Mouse (Mus musculus): ENCODE data around the gene Trnau1ap.
A peak's percentile ranks its signal among the peaks of the same experiment; 100 is the strongest.

Trnau1ap gene

DNA sequence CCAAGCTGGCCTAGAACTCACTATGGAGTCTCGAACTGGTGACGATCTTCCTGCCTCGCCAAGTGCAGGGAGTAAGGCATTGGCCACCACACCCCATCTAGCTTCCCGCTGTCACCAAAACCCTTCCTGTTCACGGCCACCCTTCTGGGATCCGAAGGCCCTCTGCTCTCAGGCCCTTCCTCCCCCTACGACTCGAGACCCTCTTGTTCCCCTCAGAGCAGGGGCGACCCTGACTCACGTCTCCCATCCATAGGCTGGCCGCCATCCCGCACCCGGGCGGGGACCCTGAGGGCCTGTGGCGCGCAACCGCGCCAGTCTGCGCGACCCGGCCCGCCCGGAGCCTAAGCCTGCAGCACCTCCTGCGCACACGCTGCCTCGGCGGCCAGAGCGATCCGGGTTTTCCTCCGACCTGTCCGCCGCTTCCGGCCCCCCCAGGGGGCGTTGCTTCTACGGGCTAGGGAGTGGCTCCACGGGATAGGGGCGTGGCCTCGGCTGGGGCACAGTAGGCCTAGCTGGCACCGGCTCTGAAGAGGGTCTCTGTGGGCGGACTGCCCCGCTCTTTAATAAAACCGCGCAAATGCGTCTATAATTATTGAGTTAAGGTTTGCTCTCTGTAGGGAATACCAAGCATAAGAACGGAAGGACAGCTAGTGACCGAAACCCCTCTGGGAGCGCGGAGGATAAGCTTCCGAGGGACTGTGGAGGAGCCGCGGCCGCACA, at the start of gene Trnau1ap:
Gene Trnau1ap, minus strand, starts transcription at position 424 of the 720 bp plus-strand sequence.
- TF ChIP-seq GATA4 (IDR thresholded peaks at IDR 0.05; ENCODE audit: insufficient replicate concordance, low read length) = peak; percentile 14; the same call in 1 of the 2 replicates

DNA sequence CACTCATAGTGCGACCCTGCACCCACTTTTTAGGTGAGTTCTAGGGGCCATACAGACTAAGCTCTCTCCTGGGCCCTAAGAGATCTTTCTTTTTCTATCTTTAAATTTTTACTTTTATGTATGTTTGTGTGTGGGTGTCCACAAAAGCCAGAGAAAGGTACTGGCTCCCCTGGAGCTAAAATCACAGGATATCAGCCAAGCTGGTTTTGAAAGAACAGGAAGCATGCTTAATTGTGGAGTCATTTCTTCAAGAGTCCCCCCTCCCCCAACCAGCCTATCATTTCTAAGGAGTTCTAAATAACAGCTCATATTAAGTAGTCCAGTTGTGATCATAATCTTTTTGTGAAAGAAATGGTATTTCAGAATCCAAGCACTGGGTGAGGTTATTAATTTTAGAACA, 44.5 kb upstream of the Trnau1ap start:
- no peak for TF ChIP-seq GATA4 (IDR thresholded peaks at IDR 0.05; ENCODE audit: insufficient replicate concordance, low read length)

DNA sequence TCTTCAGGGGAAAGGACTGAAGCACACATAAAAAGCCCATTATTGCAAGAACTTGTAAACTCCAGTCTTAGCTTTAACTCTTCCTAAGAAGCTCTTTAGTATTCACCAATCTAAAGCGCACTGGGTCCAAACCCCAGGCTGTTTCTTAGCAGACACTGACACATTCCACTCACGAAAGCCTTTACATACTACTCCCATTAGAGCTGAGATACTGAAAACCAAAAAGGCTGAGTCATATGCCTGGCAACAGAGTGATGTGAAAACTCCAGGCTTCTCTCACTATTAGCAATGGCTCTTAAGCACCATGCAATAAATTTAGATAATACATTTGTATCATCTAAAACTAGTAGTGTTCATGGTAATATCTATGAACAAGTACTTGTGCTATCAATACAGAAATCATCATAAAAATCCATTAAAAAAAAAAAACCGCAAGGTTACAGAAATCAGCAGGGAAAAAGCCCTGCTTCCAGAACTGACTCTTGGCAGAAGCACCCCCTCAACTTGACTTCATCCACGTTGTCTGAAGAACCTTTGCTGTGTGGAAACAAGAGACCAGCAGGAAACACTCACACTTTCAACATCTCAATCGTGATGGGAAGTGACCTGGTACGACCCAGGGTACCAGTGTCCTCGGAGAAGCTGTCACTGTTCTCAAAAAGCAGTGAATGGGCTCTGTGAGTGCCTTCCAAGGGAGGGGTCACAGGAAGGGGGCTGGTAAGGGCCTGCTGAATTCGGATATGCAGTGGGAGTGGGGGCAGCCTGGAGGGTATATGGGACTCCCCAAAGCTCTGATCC, 40.8 kb upstream of the Trnau1ap start:
- TF ChIP-seq GATA4 (IDR thresholded peaks at IDR 0.05; ENCODE audit: insufficient replicate concordance, low read length) = no peak

DNA sequence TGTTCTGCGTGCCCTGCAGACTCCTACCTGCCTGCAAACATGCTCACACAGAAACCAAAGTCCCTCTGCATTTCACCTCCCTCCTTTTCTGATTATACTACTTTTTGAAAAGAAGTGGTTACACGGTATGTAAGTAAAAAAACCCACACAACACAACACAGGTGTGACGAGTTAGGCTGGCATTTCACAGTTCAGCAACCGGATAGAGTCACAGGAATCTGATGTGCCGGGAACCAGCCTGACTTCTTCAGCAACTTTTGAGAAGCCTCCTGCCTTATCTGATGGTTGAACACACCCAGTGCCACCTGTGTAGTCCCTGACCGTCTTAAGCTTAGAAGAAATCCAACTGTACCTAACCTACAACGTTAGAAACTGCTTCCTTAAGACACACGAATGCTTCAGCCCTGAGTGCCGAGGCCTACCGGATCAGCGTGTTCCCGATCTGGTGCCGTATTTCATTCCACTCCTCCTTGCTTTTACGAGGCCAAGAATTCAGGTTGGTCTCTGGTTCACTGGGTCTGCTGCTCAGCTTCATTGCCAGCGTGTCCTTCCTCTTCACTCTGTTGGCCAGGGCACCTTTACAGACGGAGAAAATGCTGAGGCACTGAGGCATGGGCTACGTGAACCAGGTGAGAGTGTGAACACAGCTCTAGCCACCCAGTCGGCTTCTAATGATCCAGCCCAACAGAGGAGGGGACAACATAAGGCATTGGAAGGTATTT, 38.3 kb upstream of the Trnau1ap start:
- TF ChIP-seq GATA4 (IDR thresholded peaks at IDR 0.05; ENCODE audit: insufficient replicate concordance, low read length) = no peak

DNA sequence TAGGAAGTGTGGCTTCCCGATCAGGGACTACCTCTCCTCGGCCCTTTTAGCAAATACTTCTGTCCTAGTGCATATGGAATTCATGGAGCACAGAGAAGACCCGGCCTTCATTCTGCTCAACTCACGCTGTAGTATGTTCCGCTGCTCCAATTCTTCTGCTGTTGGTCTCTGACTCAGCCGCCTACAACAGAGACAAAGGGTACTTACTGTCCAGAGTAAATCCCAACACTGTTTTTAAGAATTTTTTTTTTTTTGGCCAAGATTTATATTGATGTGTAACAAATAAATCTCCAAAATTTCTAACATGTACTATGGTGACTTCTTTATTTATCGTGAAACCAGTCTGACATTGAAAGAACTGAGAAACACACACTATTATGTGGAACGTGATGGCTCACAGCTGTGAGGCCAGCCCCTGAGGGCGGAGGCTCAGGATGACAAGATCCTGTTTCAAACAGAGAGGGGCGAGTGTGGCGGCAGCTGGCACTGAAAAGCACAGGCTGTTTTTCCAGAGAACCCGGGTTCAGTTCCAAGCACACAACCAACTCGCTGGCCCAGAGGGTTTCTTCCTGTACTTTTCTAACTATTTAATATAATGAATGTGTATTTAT, 36.2 kb upstream of the Trnau1ap start:
- no peak for TF ChIP-seq GATA4 (IDR thresholded peaks at IDR 0.05; ENCODE audit: insufficient replicate concordance, low read length)

DNA sequence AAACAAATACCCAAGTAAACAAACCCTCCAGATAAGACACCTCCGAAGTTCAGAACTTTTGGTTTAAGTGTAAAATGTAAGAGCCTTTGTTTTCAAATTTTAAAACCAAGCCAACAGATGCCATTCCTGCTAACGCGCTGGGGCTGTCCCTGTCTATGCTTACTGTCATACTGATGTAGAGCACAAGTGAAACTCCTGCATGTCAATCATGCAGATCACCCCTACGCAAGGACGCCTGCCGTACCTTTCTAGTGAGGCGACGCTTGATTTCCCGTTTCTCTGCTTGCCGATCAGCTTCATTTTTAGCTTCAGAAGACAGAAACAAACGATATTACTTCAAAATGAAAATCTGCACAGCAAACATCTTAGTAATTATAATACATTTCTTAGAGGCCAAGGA, 34.1 kb upstream of the Trnau1ap start:
- TF ChIP-seq GATA4 (IDR thresholded peaks at IDR 0.05; ENCODE audit: insufficient replicate concordance, low read length) = no peak

DNA sequence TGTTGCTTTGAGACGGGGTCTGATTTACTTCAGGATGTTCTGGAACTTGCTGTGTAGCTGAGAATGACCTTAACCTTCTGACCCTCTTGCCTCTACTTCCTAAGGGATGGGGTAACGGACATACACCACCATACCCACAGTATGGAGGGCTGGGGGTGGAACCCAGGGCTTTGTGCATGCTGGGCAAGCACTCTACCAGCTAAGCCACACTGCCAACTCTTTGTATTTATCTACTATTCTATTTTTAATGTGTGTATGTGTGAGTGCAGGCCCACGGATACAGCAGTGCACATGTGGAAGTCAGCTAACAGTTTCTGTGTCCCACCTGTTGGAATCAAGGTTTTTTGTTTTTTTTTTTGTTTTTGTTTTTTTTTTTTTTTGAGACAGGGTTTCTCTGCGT, 30.2 kb upstream of the Trnau1ap start:
- TF ChIP-seq GATA4 (IDR thresholded peaks at IDR 0.05; ENCODE audit: insufficient replicate concordance, low read length) = no peak

DNA sequence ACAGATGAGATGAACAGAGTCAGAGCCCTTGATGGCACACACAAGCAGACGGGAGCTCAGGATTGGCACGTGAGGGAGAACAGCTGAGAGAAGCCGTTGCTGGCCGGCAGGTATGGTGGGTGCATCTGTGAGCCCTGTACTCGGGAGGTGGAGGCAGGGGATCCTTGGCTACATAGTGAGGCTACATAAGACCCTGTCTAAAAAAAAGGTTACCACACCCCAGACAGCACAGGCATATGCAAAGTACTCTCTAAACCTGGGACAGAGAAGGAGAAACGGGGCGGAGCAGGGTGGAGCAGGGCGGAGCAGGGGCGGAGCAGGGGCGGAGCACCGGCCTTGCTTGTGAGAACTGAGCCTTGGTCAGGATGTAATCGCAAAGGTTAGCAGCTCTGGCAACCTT, 26.8 kb upstream of the Trnau1ap start:
- TF ChIP-seq GATA4 (IDR thresholded peaks at IDR 0.05; ENCODE audit: insufficient replicate concordance, low read length) = no peak

DNA sequence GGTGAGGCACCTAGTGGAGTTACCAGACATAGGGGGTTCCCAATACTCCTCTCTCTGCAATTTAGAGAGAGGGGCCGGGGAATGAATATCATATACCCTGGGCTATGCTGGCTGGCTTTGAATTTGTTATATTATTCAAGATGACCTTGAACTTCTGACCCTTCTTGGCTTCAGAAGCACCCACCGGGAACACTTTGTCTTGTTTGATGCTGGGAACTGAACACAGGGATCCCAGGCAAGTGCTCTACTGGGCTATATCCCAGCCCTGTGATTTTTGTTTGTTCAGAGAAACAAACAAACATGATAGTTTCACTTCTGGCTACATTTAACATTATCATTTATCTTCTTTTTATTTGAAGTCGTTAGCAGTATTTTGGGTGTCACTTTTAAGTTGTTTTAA, 26.1 kb upstream of the Trnau1ap start:
- TF ChIP-seq GATA4 (IDR thresholded peaks at IDR 0.05; ENCODE audit: insufficient replicate concordance, low read length) = no peak

DNA sequence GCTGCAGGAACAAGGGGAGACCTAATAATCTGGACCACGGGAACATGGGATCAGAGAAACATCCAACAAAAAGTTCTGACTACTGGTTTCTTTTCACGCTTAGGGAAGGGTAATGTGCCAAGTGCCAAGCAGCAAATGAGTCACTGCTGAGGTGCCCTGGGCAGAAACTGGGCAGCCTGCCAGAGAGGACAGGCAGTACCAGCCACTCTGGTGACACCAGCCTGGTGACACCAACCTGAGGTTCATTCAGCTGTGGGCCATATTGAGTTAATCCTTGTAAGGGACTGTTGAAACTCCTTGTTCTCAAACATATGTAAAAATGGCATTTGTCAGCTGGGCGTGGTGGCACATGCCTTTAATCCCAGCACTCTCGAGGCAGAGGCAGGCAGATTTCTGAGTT, 25.2 kb upstream of the Trnau1ap start:
- TF ChIP-seq GATA4 (IDR thresholded peaks at IDR 0.05; ENCODE audit: insufficient replicate concordance, low read length) = no peak

DNA sequence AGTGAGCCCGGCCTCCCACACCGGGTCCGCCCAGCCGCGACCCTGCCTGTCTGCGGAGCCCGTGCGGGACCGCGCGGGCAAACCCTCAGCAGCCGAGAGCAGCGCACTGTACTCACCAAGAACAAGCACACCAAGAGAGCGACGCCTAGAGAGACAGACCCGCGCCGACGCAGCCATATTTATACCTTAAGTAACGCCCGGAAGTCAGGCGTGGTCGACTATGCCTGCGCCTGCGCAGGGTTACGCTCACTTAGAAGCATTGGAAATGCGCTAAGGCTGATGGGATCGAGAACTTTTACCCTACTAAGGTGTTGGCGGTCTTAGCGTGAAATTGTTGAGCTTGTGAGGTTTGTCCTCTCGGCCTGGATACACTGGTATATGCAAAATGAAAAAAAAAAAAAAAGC, 24.1 kb upstream of the Trnau1ap start, which contains the start of gene Rcc1:
Gene Rcc1, minus strand, starts transcription at position 125 of the 405 bp plus-strand sequence.
- TF ChIP-seq GATA4 (IDR thresholded peaks at IDR 0.05; ENCODE audit: insufficient replicate concordance, low read length) = no peak

DNA sequence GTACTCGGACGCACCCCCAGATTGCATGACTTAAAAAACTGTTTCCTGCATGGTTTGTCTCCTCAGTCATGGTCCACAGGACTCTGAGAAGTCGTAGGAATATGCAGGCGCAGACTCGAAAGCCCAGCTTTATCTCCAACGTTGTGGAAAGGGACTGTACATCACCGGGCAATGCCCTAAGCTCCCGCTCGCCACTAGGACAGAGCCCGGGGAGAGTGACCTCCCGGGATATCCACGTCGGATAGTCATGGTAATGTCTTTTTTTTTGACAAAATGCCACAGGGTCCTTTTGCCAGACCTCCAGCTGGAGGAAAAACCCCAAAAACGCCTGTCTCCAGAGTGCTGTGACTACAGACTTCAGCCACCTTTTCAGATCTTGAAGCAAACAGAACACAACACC, 23.4 kb upstream of the Trnau1ap start:
- TF ChIP-seq GATA4 (IDR thresholded peaks at IDR 0.05; ENCODE audit: insufficient replicate concordance, low read length) = no peak

DNA sequence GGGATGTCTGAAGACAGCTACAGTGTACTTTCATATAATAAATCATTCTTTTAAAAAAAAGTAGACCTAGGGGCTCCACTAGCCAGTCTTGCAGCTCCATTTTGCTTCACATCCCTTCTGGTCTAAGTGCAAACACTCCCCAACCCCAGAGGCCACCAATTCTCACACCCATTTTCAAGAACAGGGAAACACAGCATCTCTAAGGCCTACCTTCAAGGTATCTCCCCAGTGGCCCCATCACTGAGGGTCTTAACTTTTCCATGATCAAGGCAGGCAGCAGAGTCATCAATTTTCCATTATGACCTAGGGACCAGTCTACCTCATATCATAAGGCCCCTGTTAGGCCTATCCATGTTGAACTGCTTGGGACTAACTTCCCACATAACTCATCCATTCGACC, 22.1 kb upstream of the Trnau1ap start:
- no peak for TF ChIP-seq GATA4 (IDR thresholded peaks at IDR 0.05; ENCODE audit: insufficient replicate concordance, low read length)

DNA sequence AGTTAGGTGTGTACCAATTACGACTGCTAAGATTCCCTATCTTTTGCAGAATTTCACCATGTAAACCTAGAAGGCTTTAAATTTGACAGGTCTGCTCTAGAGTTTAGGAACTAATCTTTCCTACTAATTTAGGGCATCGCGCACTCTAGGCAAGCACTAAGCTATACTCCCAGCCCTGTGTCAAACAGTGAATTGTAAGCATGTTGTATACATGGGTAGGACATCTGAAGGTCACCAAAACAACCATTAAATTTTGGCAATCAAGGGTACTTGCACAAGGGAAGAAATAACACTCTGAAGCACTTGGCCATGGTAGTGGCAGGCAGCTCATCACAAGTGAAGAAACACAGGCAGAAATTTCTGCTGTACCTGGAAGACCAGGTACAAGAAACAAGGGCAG, 21.5 kb upstream of the Trnau1ap start:
- no peak for TF ChIP-seq GATA4 (IDR thresholded peaks at IDR 0.05; ENCODE audit: insufficient replicate concordance, low read length)

DNA sequence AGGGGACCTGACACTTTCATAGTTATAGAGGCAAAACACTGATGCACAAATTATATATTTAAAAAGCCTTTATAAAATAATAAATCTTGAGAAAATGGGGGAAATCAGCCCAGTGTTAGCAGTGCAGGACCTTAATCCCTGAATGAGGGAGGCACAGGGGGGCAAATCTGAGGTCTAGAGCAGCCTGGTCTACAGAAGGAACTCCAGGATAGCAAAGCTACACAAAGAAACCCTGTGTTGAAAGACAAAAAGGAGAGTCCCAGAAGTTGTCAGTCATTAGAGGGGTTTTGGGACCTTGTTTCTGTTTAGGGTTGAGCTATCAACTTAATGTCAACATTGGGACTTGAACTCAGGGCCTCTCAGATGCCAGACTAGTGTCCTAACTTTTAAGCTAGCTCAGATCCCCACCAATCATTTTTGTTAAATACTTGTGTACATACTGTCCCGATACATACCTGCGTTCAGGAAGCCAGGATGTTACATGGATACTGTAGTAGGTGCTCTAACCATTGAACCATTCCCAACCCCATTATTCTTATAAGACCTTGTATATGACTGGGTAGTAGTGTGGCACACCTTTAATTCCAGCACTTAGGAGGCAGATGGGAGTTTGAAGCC, 20.9 kb upstream of the Trnau1ap start:
- no peak for TF ChIP-seq GATA4 (IDR thresholded peaks at IDR 0.05; ENCODE audit: insufficient replicate concordance, low read length)
